Mouse (Mus musculus) gonadal fat pad, adult 2 months (tissue): ENCODE data around the gene Trim37. TPM values are rescaled to one million over a fixed set of nuclear protein-coding genes. Genes with fewer than 3 reads are reported as not detected.

ENCODE experiments used
- polyA plus RNA-seq: library from polyadenylated mRNA; depleted of rRNA; stranded (reverse); fragments of >200 nt; gene quantifications from 2 replicates; pipeline ENCODE4 v1.2.3, GENCODE M21; 2012; rRNA removed

The Trim37 gene
- polyA plus RNA-seq, 1 experiment, result 4.8 TPM

Other genes with a start within 250 kb of the Trim37 start
- 9.8 and 10.7 TPM in 2 replicates for gene Ypel2, start 133.4 kb upstream of the Trim37 start, polyA plus RNA-seq
- 5.2 and 6.2 TPM in 2 replicates for gene Gdpd1, start 53.0 kb upstream of the Trim37 start, polyA plus RNA-seq
- 9.0 and 10.1 TPM in 2 replicates for gene Smg8, start 40.3 kb upstream of the Trim37 start, polyA plus RNA-seq
- gene Prr11, start 18.4 kb upstream of the Trim37 start, polyA plus RNA-seq, result 0.38 and 0.41 TPM in 2 replicates
- gene Ska2, start 17.8 kb upstream of the Trim37 start, polyA plus RNA-seq, result 3.2 and 3.8 TPM in 2 replicates
- 0.65 and 0.84 TPM in 2 replicates for gene Ppm1e, start 231.9 kb downstream of the Trim37 start, polyA plus RNA-seq